Mouse (Mus musculus) heart, postnatal 25 days (tissue): Measurements from ENCODE around the gene Serpinb9e. TPM values are rescaled to one million over a fixed set of nuclear protein-coding genes. Genes with fewer than 3 reads are reported as not detected.
"Not testable (repeated sequence)": the region's sequence is repeated elsewhere in the genome, so short reads cannot be mapped to it uniquely, and the experiment has no call there.

Experiments used
- DNase-seq: peaks from one replicate; pipeline ENCODE4 v3.0.0; 2022; ENCODE audit warnings: low spot score
- intact Hi-C: fragments of 180-260 bp; cut with DNase I; formaldehyde crosslinking; loops from one replicate; pipeline ENCODE4 v1.15.1; 2025
- total RNA-seq, 2 experiments: library from RNA; stranded (reverse); gene quantifications; 2 replicates each; pipeline ENCODE4 v1.2.3; 2021

Serpinb9e gene
- total RNA-seq: not detected

- DNase-seq, intact Hi-C loops: not testable (repeated sequence)
These were observed at the start of gene Serpinb9e for GRCm38 (mm10) chr13:33249312-33249711. TSS of gene Serpinb9e (plus strand) at chr13:33249612.

GRCm38 (mm10) chr13:33199740-33200139 is 49.7 kb upstream of the Serpinb9e start:
- DNase-seq: no peak
- intact Hi-C loops: no loop called here

GRCm38 (mm10) chr13:33308631-33309030 is 59.2 kb downstream of the Serpinb9e start:
- DNase-seq, intact Hi-C loops: not testable (repeated sequence)

Other genes starting within 250 kb of the Serpinb9e start
- 1 to 10 TPM; 9.0 to 9.8 TPM for gene Serpinb9, start 246.4 kb upstream of the Serpinb9e start, total RNA-seq
- gene Serpinb9b, start 222.2 kb upstream of the Serpinb9e start, total RNA-seq: under 1 TPM in 1 of 2 experiments, not detected in 1; 0.20 TPM
- not detected for gene Serpinb1b, start 171.0 kb upstream of the Serpinb9e start, total RNA-seq
- gene Serpinb9c, start 89.9 kb upstream of the Serpinb9e start, total RNA-seq: not detected
- not detected for gene Serpinb9d, start 56.7 kb upstream of the Serpinb9e start, total RNA-seq
- gene Serpinb9f, start 74.5 kb downstream of the Serpinb9e start, total RNA-seq: not detected
- not detected for gene Gm11397, start 146.1 kb downstream of the Serpinb9e start, total RNA-seq
- gene Serpinb9g, start 235.2 kb downstream of the Serpinb9e start, total RNA-seq: not detected